Mouse (Mus musculus) heart, embryonic 14.5 days (tissue): ENCODE results near the gene Neurog3. TPM values are rescaled to one million over a fixed set of nuclear protein-coding genes. Genes with fewer than 3 reads are reported as not detected.

Experiments used
- ATAC-seq: fragments of 200-750 bp; cut with Nextera tagmentation; 2 replicates; pipeline ENCODE4 v1.8.0; 2017; ENCODE audit warnings: low read depth, moderate TSS enrichment; ENCODE audit not compliant: insufficient number of reproducible peaks, insufficient read depth, low FRiP score
- H3K27ac ChIP-seq, 2 experiments: fragments of 200-500 bp in 1 of 2; fragments of 300-500 bp in 1 of 2; sonication (generic) in 1 of 2; replicated peaks in 1 of 2; 2 replicates each; pipeline ENCODE4 v1.5.1; 2012 to 2014; ENCODE audit warnings: low read depth in 2 of 2, low read length in 2 of 2, control low read depth in 1 of 2, mild to moderate bottlenecking in 1 of 2, mixed read lengths in 1 of 2; ENCODE audit not compliant: control insufficient read depth in 1 of 2, insufficient read depth in 1 of 2
- H3K27me3 ChIP-seq: fragments of 300-500 bp; sonication (generic); 2 replicates; pipeline ENCODE4 v1.6.1; 2014; ENCODE audit warnings: mild to moderate bottlenecking, low read length, control low read depth; ENCODE audit not compliant: control insufficient read depth, insufficient read depth
- H3K36me3 ChIP-seq: fragments of 300-500 bp; sonication (generic); 2 replicates; pipeline ENCODE4 v1.6.1; 2014; ENCODE audit warnings: mild to moderate bottlenecking, control low read depth, low read length, mixed read lengths; ENCODE audit not compliant: control insufficient read depth, insufficient read depth
- H3K4me1 ChIP-seq, 2 experiments: fragments of 200-500 bp in 1 of 2; fragments of 300-500 bp in 1 of 2; sonication (generic) in 1 of 2; 2 replicates each; pipeline ENCODE4 v1.6.1; 2012 to 2014; ENCODE audit warnings: low read length in 2 of 2, control low read depth in 1 of 2, mixed read lengths in 1 of 2; ENCODE audit not compliant: control insufficient read depth in 2 of 2, insufficient read depth in 2 of 2
- H3K4me2 ChIP-seq: fragments of 300-500 bp; sonication (generic); 2 replicates; pipeline ENCODE4 v1.6.1; 2014; ENCODE audit warnings: mild to moderate bottlenecking, low read length
- H3K4me3 ChIP-seq, 2 experiments: fragments of 200-500 bp in 1 of 2; fragments of 300-500 bp in 1 of 2; sonication (generic) in 1 of 2; 2 replicates each; pipeline ENCODE4 v1.5.1; 2012 to 2014; ENCODE audit warnings: low read length in 2 of 2, mild to moderate bottlenecking in 2 of 2, control low read depth in 1 of 2, low read depth in 1 of 2, moderate library complexity in 1 of 2; ENCODE audit not compliant: control insufficient read depth in 1 of 2, insufficient read depth in 1 of 2
- H3K9ac ChIP-seq: fragments of 300-500 bp; sonication (generic); 2 replicates; pipeline ENCODE4 v1.6.1; 2014; ENCODE audit warnings: mild to moderate bottlenecking, low read length
- H3K9me3 ChIP-seq: fragments of 300-500 bp; sonication (generic); 2 replicates; pipeline ENCODE4 v1.6.1; 2016; ENCODE audit warnings: low read length, control low read depth; ENCODE audit not compliant: control insufficient read depth
- WGBS: fragments of 180-500 bp; shearing (Covaris S2); extraction: QIAGEN DNeasy Blood & Tissue Kit; methylation state at CpG from one replicate; pipeline ENCODE4 v1.1.7; 2014; 5-methylcytosine and 5-hydroxymethylcytosine counted together
- polyA plus RNA-seq: library from polyadenylated mRNA; unstranded; fragments of >200 nt; fragmentation: Nextera tagmentation; extraction: Ambion mirVana; gene quantifications from 2 replicates; pipeline ENCODE4 v1.2.1, GENCODE M21; 2014

The Neurog3 gene
- polyA plus RNA-seq, 1 experiment from 2014 or later = not detected

- peaks cover 27% of the 10 kb centered on the region for H3K27me3 ChIP-seq
- ATAC-seq = no peak
- H3K4me1 ChIP-seq = no peaks in the 10 kb centered on the region
These were observed 10.9 kb downstream of the Neurog3 start, which contains the start of gene Fam241b for GRCm38 (mm10) chr10:62143820-62144219. Fam241b (minus strand) TSS chr10:62143920.

DNA sequence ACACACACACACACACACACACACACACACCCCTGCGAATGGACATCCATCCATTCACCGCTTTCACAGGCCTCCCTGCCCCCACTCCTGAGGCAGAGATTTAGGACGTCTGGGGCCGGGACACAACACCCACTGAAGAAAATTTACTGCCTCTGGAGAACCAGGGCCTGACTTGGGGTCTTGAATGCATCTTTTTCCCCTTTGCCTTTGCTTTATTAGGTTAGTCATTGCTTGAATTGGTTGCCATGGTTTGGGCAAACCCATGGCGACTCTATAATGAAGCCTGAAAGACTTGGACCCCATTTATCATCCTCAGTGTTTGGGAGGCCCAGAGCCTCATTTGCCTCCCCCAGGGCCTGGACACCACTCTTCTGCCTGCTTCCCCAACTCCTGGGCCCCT, 13.1 kb downstream of the Neurog3 start:
- Histone ChIP-seq H3K9ac (no peak overlapping the region), H3K27ac (no peak overlapping the region), H3K4me2 (no peak overlapping the region), H3K36me3 (no peaks in the 10 kb centered on the region), H3K4me3 (no peak overlapping the region), H3K27me3 (peaks cover 29% of the 10 kb centered on the region), H3K9me3 (no peaks in the 10 kb centered on the region), H3K4me1 (no peaks in the 10 kb centered on the region)
- WGBS = 79% methylated on average over 5 of the region's 5 CpGs
- ATAC-seq = no peak

More at GRCm38 (mm10) chr10:62143820-62144219, 10.9 kb downstream of the Neurog3 start, which contains the start of gene Fam241b:
- no peak within 1 kb of the TSS for H3K27ac ChIP-seq
- no peak within 1 kb of the TSS for H3K9ac ChIP-seq
- H3K4me3 ChIP-seq = no peak within 1 kb of the TSS
- 60% methylated on average over 8 of the region's 8 CpGs for WGBS
- H3K9me3 ChIP-seq = no peaks in the 10 kb centered on the region
- no peak within 1 kb of the TSS for H3K4me2 ChIP-seq
- no peaks in the 10 kb centered on the region for H3K36me3 ChIP-seq

- ATAC-seq = no peak
- 49% methylated on average over 12 of the region's 12 CpGs for WGBS
- Histone ChIP-seq H3K4me1 (no peaks in the 10 kb centered on the region), H3K9ac (no peak overlapping the region), H3K9me3 (no peaks in the 10 kb centered on the region), H3K4me3 (no peak overlapping the region), H3K36me3 (no peaks in the 10 kb centered on the region), H3K4me2 (no peak overlapping the region), H3K27ac (no peak overlapping the region), H3K27me3 (peaks cover 23% of the 10 kb centered on the region)
These were observed 14.8 kb downstream of the Neurog3 start for GRCm38 (mm10) chr10:62147466-62148248.

- H3K9me3 ChIP-seq = peaks cover 4% of the 10 kb centered on the region
- no peak overlapping the region for H3K9ac ChIP-seq
- no peak overlapping the region for H3K4me2 ChIP-seq
- WGBS = 59% methylated on average over 7 of the region's 7 CpGs
- ATAC-seq = no peak
- H3K36me3 ChIP-seq = no peaks in the 10 kb centered on the region
- no peak overlapping the region for H3K27ac ChIP-seq
- H3K4me3 ChIP-seq = no peak overlapping the region
- H3K27me3 ChIP-seq = peaks cover 16% of the 10 kb centered on the region
- H3K4me1 ChIP-seq = no peaks in the 10 kb centered on the region
These were observed 17.0 kb downstream of the Neurog3 start for GRCm38 (mm10) chr10:62149929-62150328.

GRCm38 (mm10) chr10:62162410-62162809, 29.5 kb downstream of the Neurog3 start:
- H3K36me3 ChIP-seq = no peaks in the 10 kb centered on the region
- no peak overlapping the region for H3K4me3 ChIP-seq
- H3K4me1 ChIP-seq = no peaks in the 10 kb centered on the region
- no peaks in the 10 kb centered on the region for H3K27me3 ChIP-seq
- no peak overlapping the region for H3K4me2 ChIP-seq
- no peak overlapping the region for H3K9ac ChIP-seq
- no peak overlapping the region for H3K27ac ChIP-seq
- ATAC-seq = no peak
- H3K9me3 ChIP-seq = 0 out of 2 replicates have a peak, but pooled peaks cover 4% of the 10 kb centered on the region
- 47% methylated on average over 10 of the region's 10 CpGs for WGBS

- Histone ChIP-seq H3K27ac (no peak overlapping the region), H3K4me1 (no peaks in the 10 kb centered on the region), H3K9ac (no peak overlapping the region), H3K9me3 (no peaks in the 10 kb centered on the region), H3K4me3 (no peak overlapping the region), H3K36me3 (no peaks in the 10 kb centered on the region), H3K27me3 (0 out of 2 replicates have a peak, but pooled peaks cover 3% of the 10 kb centered on the region), H3K4me2 (no peak overlapping the region)
- ATAC-seq = no peak
- 6% methylated on average over 9 of the region's 9 CpGs for WGBS
These were observed 40.1 kb downstream of the Neurog3 start for GRCm38 (mm10) chr10:62172841-62173553.

DNA sequence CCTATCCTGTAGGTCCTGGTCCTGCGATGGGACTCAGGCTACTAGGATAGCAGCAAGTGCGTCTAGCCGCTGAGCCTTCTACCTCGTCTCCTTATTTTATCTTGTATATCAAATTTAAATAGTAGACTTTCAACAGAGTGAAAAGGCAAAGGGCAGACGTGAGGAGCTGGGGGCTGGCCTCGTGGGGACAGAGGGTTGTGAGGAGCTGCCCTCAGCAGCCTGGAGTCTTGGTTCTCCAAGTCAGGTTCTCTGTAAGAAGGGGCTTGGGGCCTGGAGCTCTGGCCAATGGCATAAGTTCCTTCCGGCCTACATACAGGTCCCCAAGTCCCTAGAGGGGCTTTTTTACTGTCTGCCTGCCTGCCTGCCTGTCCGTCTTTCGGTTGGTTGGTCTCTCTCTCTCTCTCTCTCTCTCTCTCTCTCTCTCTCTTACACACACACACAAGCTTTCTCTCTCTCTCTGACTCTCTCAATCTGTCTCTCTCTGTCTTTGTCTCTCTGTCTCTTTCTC, 41.1 kb downstream of the Neurog3 start:
- Histone ChIP-seq H3K9ac (no peak overlapping the region), H3K9me3 (no peaks in the 10 kb centered on the region), H3K4me2 (no peak overlapping the region), H3K27ac (no peak overlapping the region), H3K4me1 (no peaks in the 10 kb centered on the region), H3K27me3 (0 out of 2 replicates have a peak, but pooled peaks cover 3% of the 10 kb centered on the region), H3K36me3 (no peaks in the 10 kb centered on the region), H3K4me3 (no peak overlapping the region)
- 40% methylated on average over 9 of the region's 9 CpGs for WGBS
- ATAC-seq = no peak
